Mouse (Mus musculus) ES-CJ7 (cell line): ENCODE measurements around the gene Mindy4.

ENCODE experiments used
- DNase-seq: peaks from one replicate; pipeline ENCODE4 v3.0.0; 2011; ENCODE audit warnings: low read depth, low spot score

Mindy4 gene

GRCm38 (mm10) chr6:55367126-55367525 lies 163.9 kb downstream of the Mindy4 start:
- no peak for DNase-seq
